In the genomic region with DNA sequence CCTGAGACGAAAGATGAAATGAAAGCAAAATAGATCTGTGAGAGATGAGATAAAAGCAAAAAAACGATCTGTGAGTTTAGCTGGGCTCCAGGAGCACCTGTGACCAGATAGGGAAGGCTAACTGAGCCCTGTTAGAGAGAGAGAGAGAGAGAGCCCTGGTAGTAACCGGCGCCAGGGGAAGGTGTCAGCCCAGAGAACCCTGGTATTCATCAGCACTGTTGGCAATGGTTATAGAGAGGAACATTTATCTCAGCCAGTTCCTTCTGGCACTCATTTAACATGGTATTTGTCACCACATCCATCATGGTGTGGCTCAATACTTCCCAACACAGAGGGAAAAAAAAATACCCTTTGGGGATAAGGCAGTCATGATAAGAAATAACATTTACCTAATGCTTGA, we compare ENCODE assay signal across 28 mouse cellular contexts. TPM values are rescaled to one million over a fixed set of nuclear protein-coding genes. Genes with fewer than 3 reads are reported as not detected.
DNase-seq lines count a peak whose midpoint lies in the region; ATAC-seq and TF ChIP-seq lines count a peak whose summit lies in the region.
"Had no signal": no experiment of that assay in that cellular context is flagged by ENCODE, and none has a peak within 500 bp of the region (broad histone marks: within the 10 kb centered on the region; RNA-seq: fewer than 3 reads in every experiment).

No protein-coding gene starts in this region.

- no peak for TF ChIP-seq EP300 in lung, postnatal 0 days (IDR thresholded peaks at IDR 0.05)

- no peak for DNase-seq in heart, postnatal 25 days (ENCODE audit: low spot score)
- DNase-seq in lung, postnatal 0 days (ENCODE audit: low spot score): peak; percentile 17
- DNase-seq in lung, adult 18-20 months: no peak
- peak; percentile 18 for DNase-seq in lung, postnatal 14 days
- no peak for DNase-seq in urinary bladder, adult 2 months (ENCODE audit: low spot score)
- DNase-seq: cerebellum, adult 11-12 months; cerebellum, postnatal 10 days; heart, postnatal 36 days; kidney, adult 18-20 months; kidney, postnatal 36 days; retina, postnatal 1 day; right cerebral cortex, postnatal 14 days; thymus, postnatal 4 days had no signal

- H3K36me3 ChIP-seq in heart, embryonic 16.5 days (ENCODE audit: control insufficient read depth, insufficient read depth): no peaks in the 10 kb centered on the region
- H3K36me3 ChIP-seq in lung, postnatal 0 days (ENCODE audit: insufficient read depth, low read length): no peaks in the 10 kb centered on the region
- H3K36me3 ChIP-seq: embryonic facial prominence, embryonic 13.5 days; forebrain, embryonic 10.5 days; forebrain, embryonic 15.5 days; G1E; kidney, embryonic 15.5 days; limb, embryonic 12.5 days; liver, embryonic 15.5 days; midbrain, embryonic 13.5 days; neural tube, embryonic 15.5 days had no signal

- intact Hi-C loops in heart, postnatal 25 days (cut with DNase I): no loop called here

- H3K9ac ChIP-seq in heart, embryonic 16.5 days (ENCODE audit: low read length): no peak overlapping the region
- no peak overlapping the region for H3K9ac ChIP-seq in lung, postnatal 0 days (replicated peaks; ENCODE audit: low read depth)
- H3K9ac ChIP-seq: embryonic facial prominence, embryonic 13.5 days; forebrain, embryonic 15.5 days; hindbrain, embryonic 14.5 days; kidney, embryonic 15.5 days; limb, embryonic 12.5 days; liver, embryonic 15.5 days; midbrain, embryonic 13.5 days; neural tube, embryonic 15.5 days had no signal

- peaks cover 7% of the 10 kb centered on the region for H3K4me1 ChIP-seq in heart, embryonic 16.5 days (ENCODE audit: control insufficient read depth, insufficient read depth, low read length)
- H3K4me1 ChIP-seq in lung, postnatal 0 days (ENCODE audit: insufficient read depth, low read depth, low read length): no peaks in the 10 kb centered on the region
- H3K4me1 ChIP-seq: embryonic facial prominence, embryonic 13.5 days; forebrain, embryonic 15.5 days; kidney, embryonic 15.5 days; limb, embryonic 12.5 days; liver, embryonic 15.5 days; neural tube, embryonic 15.5 days had no signal

- 28% methylated on average over 4 of the region's 4 CpGs for WGBS in heart, embryonic 16.5 days
- 46% methylated on average over 4 of the region's 4 CpGs for WGBS in lung, postnatal 0 days

- H3K27ac ChIP-seq in heart, embryonic 16.5 days (ENCODE audit: low read length): no peak overlapping the region
- H3K27ac ChIP-seq in lung, postnatal 0 days (ENCODE audit: low read length): no peak overlapping the region
- H3K27ac ChIP-seq: embryonic facial prominence, embryonic 13.5 days; forebrain, embryonic 10.5 days; forebrain, embryonic 15.5 days; hindbrain, embryonic 14.5 days; kidney, embryonic 15.5 days; layer of hippocampus, adult 2 months; left cerebral cortex, adult 2 months; limb, embryonic 12.5 days; liver, embryonic 15.5 days; macrophage; midbrain, embryonic 13.5 days; neural tube, embryonic 15.5 days had no signal

- no peak overlapping the region for H3K4me3 ChIP-seq in heart, embryonic 16.5 days (ENCODE audit: low read length)
- no peak overlapping the region for H3K4me3 ChIP-seq in lung, postnatal 0 days (ENCODE audit: low read depth, low read length)
- H3K4me3 ChIP-seq: embryonic facial prominence, embryonic 13.5 days; forebrain, embryonic 10.5 days; forebrain, embryonic 15.5 days; kidney, embryonic 15.5 days; layer of hippocampus, adult 2 months; left cerebral cortex, adult 2 months; limb, embryonic 12.5 days; liver, embryonic 15.5 days; midbrain, embryonic 13.5 days; neural tube, embryonic 15.5 days had no signal

- ATAC-seq in heart, embryonic 16.5 days (replicated peaks; ENCODE audit: extremely low read depth, insufficient read depth, low FRiP score): 0 out of 2 replicates have a peak, but pooled peaks have one; percentile 32
- ATAC-seq in lung, postnatal 0 days: no peak
- ATAC-seq: forebrain, embryonic 15.5 days; midbrain, embryonic 13.5 days; Patski had no signal

- TF ChIP-seq CTCF in lung, postnatal 0 days (IDR thresholded peaks at IDR 0.05): no peak

- H3K27me3 ChIP-seq in heart, embryonic 16.5 days (ENCODE audit: control insufficient read depth, insufficient read depth, low read length): no peaks in the 10 kb centered on the region
- no peaks in the 10 kb centered on the region for H3K27me3 ChIP-seq in lung, postnatal 0 days (replicated peaks; ENCODE audit: insufficient read depth, low read length)
- H3K27me3 ChIP-seq: embryonic facial prominence, embryonic 13.5 days; forebrain, embryonic 15.5 days; kidney, embryonic 15.5 days; limb, embryonic 12.5 days; liver, embryonic 15.5 days; midbrain, embryonic 13.5 days; neural tube, embryonic 15.5 days; Patski had no signal

- no peaks in the 10 kb centered on the region for H3K9me3 ChIP-seq in heart, embryonic 16.5 days (replicated peaks; ENCODE audit: control insufficient read depth, low read length)
- H3K9me3 ChIP-seq in lung, postnatal 0 days (ENCODE audit: low read length): no peaks in the 10 kb centered on the region
- H3K9me3 ChIP-seq: embryonic facial prominence, embryonic 13.5 days; forebrain, embryonic 10.5 days; forebrain, embryonic 15.5 days; G1E; kidney, embryonic 15.5 days; limb, embryonic 12.5 days; liver, embryonic 15.5 days; midbrain, embryonic 13.5 days; neural tube, embryonic 15.5 days had no signal

- H3K4me2 ChIP-seq in heart, embryonic 16.5 days (ENCODE audit: low read depth, low read length): no peak overlapping the region
- no peak overlapping the region for H3K4me2 ChIP-seq in lung, postnatal 0 days (replicated peaks; ENCODE audit: low read depth, low read length)
- H3K4me2 ChIP-seq: embryonic facial prominence, embryonic 13.5 days; forebrain, embryonic 15.5 days; hindbrain, embryonic 14.5 days; kidney, embryonic 15.5 days; limb, embryonic 12.5 days; liver, embryonic 15.5 days; midbrain, embryonic 13.5 days; neural tube, embryonic 15.5 days had no signal

RNA-seq across cellular contexts. Expression of gene Fam98a, which starts 35.2 kb away (rescaled TPM):
- 23.9 and 28.4 TPM in 2 replicates for polyA plus RNA-seq in heart, embryonic 16.5 days (2015; fragmentation: Nextera tagmentation; extraction: Ambion mirVana)
- total RNA-seq in heart, postnatal 25 days (2021): 10 to 100 TPM; 40.4 to 41.2 TPM
- 11.6 and 11.8 TPM in 2 replicates for polyA plus RNA-seq in lung, postnatal 0 days (2015; fragmentation: Nextera tagmentation; extraction: Ambion mirVana)
- polyA plus RNA-seq in urinary bladder, adult 2 months (2012; rRNA removed): 36.9 and 40.5 TPM in 2 replicates

Comparison
In these comparisons a context has a peak if more than half of its experiments do, and no peak if none do; other contexts are left out.
1. DNase-seq: peak in lung, postnatal 0 days (single experiment) and lung, postnatal 14 days (single experiment); none in heart, postnatal 25 days (single experiment), lung, adult 18-20 months (0 of 2) and urinary bladder, adult 2 months (single experiment).